ENCODE assay signal across 19 mouse cellular contexts in the genomic region with DNA sequence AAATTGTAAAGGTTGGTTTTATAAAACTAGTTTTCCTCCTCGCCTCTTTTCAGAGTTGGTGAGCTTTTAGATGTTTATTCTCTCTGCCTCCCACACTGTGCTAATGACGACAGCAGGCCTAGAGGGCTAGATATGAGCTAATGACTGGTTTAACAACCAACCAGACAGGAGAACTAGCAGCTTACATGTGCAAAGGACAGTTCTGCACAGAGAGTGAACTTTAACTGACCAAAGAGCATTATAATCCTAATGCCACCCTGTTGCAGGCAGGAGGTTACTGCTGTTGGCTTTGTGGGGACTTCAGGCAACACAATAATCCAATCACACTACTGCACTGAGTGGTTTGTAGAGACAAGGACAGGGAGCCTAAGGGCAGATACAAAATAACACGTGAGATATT. TPM values are rescaled to one million over a fixed set of nuclear protein-coding genes. Genes with fewer than 3 reads are reported as not detected.
DNase-seq lines count a peak whose midpoint lies in the region; ATAC-seq lines count a peak whose summit lies in the region.
"Had no signal": no experiment of that assay in that cellular context is flagged by ENCODE, and none has a peak within 500 bp of the region (broad histone marks: within the 10 kb centered on the region; RNA-seq: fewer than 3 reads in every experiment).

No protein-coding gene starts in this region.

- H3K4me1 ChIP-seq in intestine, embryonic 14.5 days (replicated peaks; ENCODE audit: control insufficient read depth, insufficient read depth, low read length), result no peaks in the 10 kb centered on the region
- H3K4me1 ChIP-seq in intestine, embryonic 16.5 days (ENCODE audit: control insufficient read depth, insufficient read depth, low read length), result no peaks in the 10 kb centered on the region
- H3K4me1 ChIP-seq in brown adipose tissue, adult 24 weeks (ENCODE audit: control insufficient read depth, insufficient read depth, insufficient read length, low read length), result peaks cover 8% of the 10 kb centered on the region
- H3K4me1 ChIP-seq: embryonic facial prominence, embryonic 10.5 days; embryonic facial prominence, embryonic 12.5 days; forebrain, embryonic 12.5 days had no signal

- no peak overlapping the region for H3K4me3 ChIP-seq in intestine, embryonic 14.5 days (ENCODE audit: low read depth, low read length)
- no peak overlapping the region for H3K4me3 ChIP-seq in intestine, embryonic 16.5 days (ENCODE audit: low read length)
- no peak overlapping the region for H3K4me3 ChIP-seq in brown adipose tissue, adult 24 weeks (ENCODE audit: insufficient read depth, low read depth, low read length)
- H3K4me3 ChIP-seq: embryonic facial prominence, embryonic 10.5 days; embryonic facial prominence, embryonic 12.5 days; forebrain, embryonic 10.5 days; forebrain, embryonic 12.5 days had no signal

- no peak overlapping the region for H3K9ac ChIP-seq in intestine, embryonic 14.5 days (ENCODE audit: low read length)
- no peak overlapping the region for H3K9ac ChIP-seq in intestine, embryonic 16.5 days (ENCODE audit: low read depth, low read length)
- H3K9ac ChIP-seq: embryonic facial prominence, embryonic 12.5 days; forebrain, embryonic 12.5 days had no signal

- H3K36me3 ChIP-seq in intestine, embryonic 14.5 days (ENCODE audit: control insufficient read depth, insufficient read depth, low read length), result no peaks in the 10 kb centered on the region
- no peaks in the 10 kb centered on the region for H3K36me3 ChIP-seq in intestine, embryonic 16.5 days (ENCODE audit: control insufficient read depth, insufficient read depth, low read length)
- H3K36me3 ChIP-seq: embryonic facial prominence, embryonic 10.5 days; embryonic facial prominence, embryonic 12.5 days; forebrain, embryonic 10.5 days; forebrain, embryonic 12.5 days had no signal

- no peak overlapping the region for H3K4me2 ChIP-seq in intestine, embryonic 14.5 days (ENCODE audit: low read length)
- H3K4me2 ChIP-seq in intestine, embryonic 16.5 days (ENCODE audit: low read depth, low read length), result no peak overlapping the region
- H3K4me2 ChIP-seq: embryonic facial prominence, embryonic 12.5 days; forebrain, embryonic 12.5 days had no signal

- no peaks in the 10 kb centered on the region for H3K27me3 ChIP-seq in intestine, embryonic 14.5 days (replicated peaks; ENCODE audit: control insufficient read depth, insufficient read depth, low read length)
- H3K27me3 ChIP-seq in intestine, embryonic 16.5 days (replicated peaks; ENCODE audit: control insufficient read depth, insufficient read depth, low read length), result no peaks in the 10 kb centered on the region
- H3K27me3 ChIP-seq: embryonic facial prominence, embryonic 12.5 days; forebrain, embryonic 12.5 days had no signal

- no peaks in the 10 kb centered on the region for H3K9me3 ChIP-seq in intestine, embryonic 14.5 days (ENCODE audit: control insufficient read depth, low read length)
- H3K9me3 ChIP-seq in intestine, embryonic 16.5 days (ENCODE audit: control insufficient read depth, low read length), result no peaks in the 10 kb centered on the region
- H3K9me3 ChIP-seq: embryonic facial prominence, embryonic 10.5 days; embryonic facial prominence, embryonic 12.5 days; forebrain, embryonic 10.5 days; forebrain, embryonic 12.5 days had no signal

- ATAC-seq in intestine, embryonic 14.5 days (replicated peaks; ENCODE audit: low FRiP score, low TSS enrichment, low read depth), result no peak
- no peak for ATAC-seq in intestine, embryonic 16.5 days
- ATAC-seq: forebrain, embryonic 14.5 days; forebrain, embryonic 16.5 days had no signal

- DNase-seq in intestine, embryonic 14.5 days (ENCODE audit: low spot score), result peak; percentile 15
- DNase-seq in fat pad, adult 2 months (ENCODE audit: extremely low read depth, low read depth, low spot score), result peak; percentile 59
- no peak for DNase-seq in yolk sac, embryonic 10.5 days (ENCODE audit: low spot score)
- DNase-seq: adrenal gland, adult 2 months; adrenal gland, postnatal 10 days; adrenal gland, postnatal 25 days; cerebellum, adult 11-12 months; cerebellum, adult 2 months; cerebellum, adult 9-10 months; cerebellum, postnatal 10 days; cerebellum, postnatal 25 days had no signal

- WGBS in intestine, embryonic 14.5 days, result 73% methylated on average over 3 of the region's 3 CpGs
- WGBS in intestine, embryonic 16.5 days, result 69% methylated on average over 3 of the region's 3 CpGs

- no peak overlapping the region for H3K27ac ChIP-seq in intestine, embryonic 14.5 days (ENCODE audit: low read depth)
- no peak overlapping the region for H3K27ac ChIP-seq in intestine, embryonic 16.5 days (ENCODE audit: low read length)
- 0 out of 2 replicates have a peak overlapping the region, but pooled peaks have one; percentile 38 for H3K27ac ChIP-seq in brown adipose tissue, adult 24 weeks (replicated peaks; ENCODE audit: low read depth, low read length)
- H3K27ac ChIP-seq: embryonic facial prominence, embryonic 10.5 days; embryonic facial prominence, embryonic 12.5 days; forebrain, embryonic 10.5 days; forebrain, embryonic 12.5 days had no signal

RNA-seq across cellular contexts. Expression of a gene that starts 34.6 kb away (rescaled TPM):
- 57.5 and 63.0 TPM in 2 replicates for polyA plus RNA-seq in intestine, embryonic 14.5 days (2014; fragmentation: Nextera tagmentation; extraction: Ambion mirVana)
- polyA plus RNA-seq in intestine, embryonic 16.5 days (2015; fragmentation: Nextera tagmentation; extraction: Ambion mirVana), result 55.3 and 61.0 TPM in 2 replicates
- polyA plus RNA-seq in brown adipose tissue, adult 24 weeks (2012; ENCODE audit: insufficient read depth, insufficient read length, missing spikeins), result 19.0 and 21.6 TPM in 2 replicates
